Mouse (Mus musculus) cerebellum, postnatal 25 days (tissue): Measurements from ENCODE around the gene Galnt7.

Experiments used
- DNase-seq, 2 experiments: peaks; one replicate each; pipeline ENCODE4 v3.0.0; 2021; ENCODE audit warnings: mixed read lengths in 2 of 2

The Galnt7 gene

DNA sequence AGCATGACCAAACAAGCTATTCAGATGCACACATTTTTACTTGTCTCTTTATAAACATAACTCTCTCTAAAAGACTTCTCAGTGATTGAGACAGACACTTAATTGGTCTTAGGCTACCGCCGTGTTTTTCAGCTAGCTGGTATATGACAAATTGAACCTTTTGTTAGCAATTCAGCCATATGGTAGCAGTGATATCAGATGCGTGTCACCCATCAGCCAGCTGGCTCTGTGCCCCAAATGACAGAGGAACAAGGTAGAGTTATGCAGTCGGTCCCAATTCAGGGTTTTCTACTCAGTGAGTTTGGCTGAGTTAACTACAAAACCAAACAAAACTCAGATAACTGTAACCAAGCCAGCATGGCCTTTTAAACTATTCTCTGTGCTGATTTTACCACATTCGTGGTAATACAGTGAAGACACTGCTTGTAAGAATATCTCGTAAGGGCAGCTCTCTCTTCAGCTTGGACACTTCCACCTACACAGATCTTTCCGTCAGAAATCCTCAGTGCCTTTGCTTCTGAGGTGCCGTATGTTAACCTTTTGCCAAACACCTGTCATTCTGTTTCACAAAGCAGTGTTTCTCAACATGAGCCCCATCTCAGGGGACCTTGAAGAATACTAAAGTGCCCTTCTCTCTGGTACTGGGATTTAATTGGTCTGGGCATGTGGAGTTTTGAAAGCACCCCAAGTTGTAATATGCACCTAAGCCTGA lies 68.3 kb downstream of the Galnt7 start:
- peak; percentile 91 to 95 for DNase-seq

DNA sequence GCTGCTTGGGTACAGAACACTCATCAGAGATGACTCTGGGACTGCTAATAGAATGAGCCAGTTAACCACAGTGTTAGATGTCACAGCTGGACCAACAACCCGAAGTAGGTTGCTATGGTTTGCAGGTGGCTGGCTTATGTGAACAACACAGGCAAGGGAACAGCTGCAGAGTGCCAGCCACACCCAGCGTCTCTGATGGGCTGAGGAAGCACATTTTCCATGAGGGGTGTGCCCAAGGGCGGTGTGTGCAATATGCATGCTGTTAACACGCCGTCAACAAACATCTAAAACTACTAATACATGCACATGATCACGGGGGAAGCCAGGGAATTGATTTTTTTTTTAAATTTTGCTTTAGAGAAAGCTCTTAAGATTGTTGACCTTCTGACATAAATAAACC lies 73.0 kb downstream of the Galnt7 start:
- DNase-seq, result no peak

DNA sequence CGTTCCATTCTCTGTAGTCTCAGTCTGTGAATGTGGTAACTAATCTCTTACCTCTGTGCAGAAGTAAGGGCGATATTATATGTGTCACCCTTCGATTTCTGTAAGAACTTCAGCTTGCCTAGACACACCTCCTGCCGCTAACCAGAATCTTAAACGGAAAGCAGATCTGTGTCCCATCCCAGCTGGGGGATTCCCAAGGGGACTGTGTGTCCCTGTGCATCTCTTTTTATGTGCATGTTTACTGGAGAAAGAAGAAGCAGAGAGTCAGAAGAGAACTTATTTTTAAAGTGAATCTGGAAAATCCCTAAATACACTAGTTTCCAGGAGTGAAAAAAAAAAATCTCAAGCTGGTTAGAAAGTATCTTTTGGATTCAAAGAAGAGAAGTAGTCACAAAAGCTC lies 75.5 kb downstream of the Galnt7 start:
- no peak for DNase-seq

DNA sequence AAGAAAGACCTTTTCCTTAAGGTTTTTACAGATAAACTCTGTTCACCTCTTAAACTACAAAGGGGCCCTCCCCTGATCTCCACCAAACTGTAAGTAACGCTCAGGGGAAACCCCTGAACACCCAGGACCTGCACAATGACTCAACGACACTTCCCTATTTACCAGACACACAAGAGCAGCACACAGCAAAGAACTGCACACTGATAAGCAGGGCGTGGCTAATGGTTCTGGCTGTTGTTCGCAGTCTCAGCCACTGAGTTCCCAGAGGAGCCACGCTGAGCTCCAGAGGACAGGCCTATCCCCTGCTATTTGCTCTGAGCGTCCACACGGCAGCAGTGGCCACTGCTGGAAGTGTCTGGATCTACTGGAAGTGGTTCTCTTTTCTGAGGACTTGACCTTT lies 76.6 kb downstream of the Galnt7 start:
- DNase-seq, result peak; percentile 58 to 64

DNA sequence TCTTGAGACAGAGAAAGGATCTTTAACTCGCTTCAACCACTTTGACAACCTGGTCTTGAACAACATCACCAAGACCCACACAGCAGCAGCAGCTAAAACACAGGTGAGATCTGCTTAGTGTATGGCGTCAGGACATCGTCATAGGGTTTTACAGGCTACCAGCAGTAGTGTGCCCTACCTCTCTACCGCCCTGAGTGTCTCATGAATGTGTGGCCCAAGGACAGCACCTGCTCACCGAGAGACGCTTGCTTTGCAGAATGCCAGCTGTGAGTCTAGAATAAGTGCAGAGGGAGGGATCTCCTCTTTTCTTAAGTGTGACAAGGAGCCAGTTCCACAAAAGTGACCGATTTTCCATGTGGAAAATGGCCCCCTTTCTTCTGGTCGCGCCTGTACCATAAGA lies 77.5 kb downstream of the Galnt7 start:
- no peak for DNase-seq

DNA sequence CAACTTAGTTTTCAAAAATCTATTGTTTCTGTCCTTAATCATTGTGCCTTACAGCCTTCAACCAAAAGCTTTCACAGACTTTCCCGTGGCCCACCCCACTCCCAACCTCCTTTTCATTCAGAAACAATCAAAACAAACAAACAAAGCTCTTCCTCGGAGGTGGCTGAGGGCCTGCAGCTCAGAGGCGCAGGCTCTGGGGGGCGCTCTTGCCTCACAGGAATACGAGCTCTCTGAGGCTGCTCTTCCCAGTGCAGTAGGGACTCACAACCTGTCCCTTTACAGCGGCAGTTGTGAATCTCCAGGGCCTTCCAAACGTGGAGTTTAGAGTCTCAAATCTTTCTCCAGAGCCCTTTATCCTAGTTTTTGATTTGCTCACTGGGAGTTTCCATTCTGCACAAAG lies 78.4 kb downstream of the Galnt7 start:
- peak; percentile 90 to 93 for DNase-seq

DNA sequence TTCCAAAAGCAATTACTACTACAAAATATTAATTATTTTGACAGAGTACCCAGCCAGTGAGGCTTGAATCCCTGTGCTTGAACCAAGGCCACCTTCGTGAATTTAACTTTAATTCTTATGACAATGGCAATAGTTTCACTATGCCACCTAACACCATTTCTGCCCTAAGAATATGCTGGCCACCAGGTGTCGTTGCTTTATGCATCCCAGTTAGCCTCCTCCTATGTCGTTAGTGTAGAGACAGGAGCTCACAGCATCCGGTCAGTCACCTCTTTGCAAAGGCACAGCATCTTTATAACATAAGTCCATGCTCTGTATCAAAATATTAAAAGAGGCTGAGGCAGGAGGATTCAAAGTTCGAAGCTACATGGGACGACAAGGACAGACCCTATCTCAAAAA lies 79.0 kb downstream of the Galnt7 start:
- DNase-seq, result peak in 1 of 2 experiments; percentile 49

DNA sequence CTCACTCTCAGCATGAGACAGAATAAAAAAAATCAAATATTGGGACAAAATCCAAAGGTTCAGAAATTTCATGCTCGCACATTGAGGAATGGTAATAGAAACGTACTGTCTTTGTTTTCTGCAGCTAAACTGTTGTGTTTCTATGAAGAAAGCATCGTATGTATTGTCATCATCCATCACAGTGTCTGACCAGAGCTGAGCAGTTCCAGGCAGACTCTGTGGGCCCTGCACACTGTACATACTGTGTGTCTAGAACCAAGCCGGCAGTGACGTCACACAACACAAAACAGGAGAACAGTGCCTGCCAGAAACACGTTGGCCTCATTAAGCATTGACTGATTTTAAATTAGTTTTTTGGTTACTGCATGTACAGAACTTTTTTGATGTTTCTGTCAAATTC lies 82.9 kb downstream of the Galnt7 start:
- peak in 1 of 2 experiments; percentile 51 for DNase-seq

DNA sequence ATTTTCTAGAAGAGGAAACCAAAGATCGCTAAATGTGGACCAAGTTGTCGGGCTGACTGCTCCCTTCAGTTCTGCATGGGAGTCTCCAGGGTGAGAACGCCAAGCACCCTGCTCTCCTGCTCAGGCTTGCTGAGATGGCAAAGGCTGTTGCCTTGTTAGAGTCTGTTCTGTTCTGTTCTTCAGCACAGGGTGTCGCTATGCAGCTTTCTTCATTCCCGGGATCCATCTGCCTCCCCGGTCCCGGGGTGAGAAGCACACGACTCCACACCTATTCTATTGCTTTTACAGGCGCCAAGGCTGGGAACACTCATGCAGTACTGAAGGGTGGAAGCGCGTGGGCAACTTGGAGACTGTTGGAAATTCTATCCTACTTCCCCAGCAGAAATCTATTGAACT lies 83.4 kb downstream of the Galnt7 start:
- DNase-seq, result peak; percentile 71 to 76

DNA sequence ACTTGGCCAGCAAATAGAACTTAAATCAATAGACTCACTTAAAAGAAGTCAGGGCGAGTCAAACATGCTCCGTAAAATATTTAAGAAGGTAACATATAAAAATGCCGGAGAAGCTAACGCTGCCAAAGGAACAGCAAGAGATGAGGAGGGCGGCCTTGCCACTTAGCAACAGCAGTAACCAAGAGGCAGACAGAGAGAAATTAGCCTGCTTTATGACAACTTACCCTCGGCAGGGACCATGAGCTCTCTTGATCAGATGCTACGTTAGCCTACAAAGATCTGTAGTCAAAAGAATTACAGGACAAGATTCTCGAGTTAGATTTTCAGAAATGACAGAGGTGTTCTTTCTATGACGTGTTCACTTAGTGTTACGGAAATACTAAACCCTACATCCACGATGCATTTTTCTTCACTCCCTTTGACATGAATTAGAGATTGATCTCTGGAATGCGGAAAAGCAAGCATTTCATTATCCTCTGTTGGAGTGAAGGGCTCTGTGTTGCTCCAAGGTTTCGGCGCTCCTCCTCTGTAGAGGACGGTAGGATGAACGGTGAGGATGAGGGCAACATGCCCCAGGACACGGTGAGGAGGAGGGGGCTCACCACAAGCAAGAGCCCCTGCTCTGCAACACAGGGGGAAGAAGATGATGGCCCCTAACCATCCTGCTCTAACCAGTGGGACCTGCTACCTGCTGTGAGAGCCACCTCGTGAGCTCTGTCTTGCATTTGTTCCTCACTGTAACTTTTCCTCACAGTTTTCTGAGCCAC lies 84.0 kb downstream of the Galnt7 start:
- DNase-seq, result no peak

DNA sequence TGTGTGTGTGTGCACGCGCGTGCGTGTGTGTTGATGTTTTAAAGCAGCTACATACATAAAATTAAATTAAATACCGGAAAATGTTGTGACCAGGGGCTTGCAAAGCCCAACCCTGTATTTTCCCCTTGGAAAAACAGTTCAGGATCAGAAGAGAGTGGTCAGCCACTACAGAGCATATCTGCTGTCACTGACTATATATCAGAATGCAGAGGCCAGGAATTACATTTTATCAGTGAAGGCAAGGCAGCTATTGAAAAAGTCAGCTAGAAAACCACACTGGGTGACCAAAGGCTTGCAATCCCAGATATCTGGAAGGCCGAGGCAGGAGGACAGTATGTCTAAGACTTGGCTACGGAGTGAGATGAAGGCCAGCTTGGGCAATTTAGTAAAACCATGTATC lies 84.8 kb downstream of the Galnt7 start:
- DNase-seq, result no peak

DNA sequence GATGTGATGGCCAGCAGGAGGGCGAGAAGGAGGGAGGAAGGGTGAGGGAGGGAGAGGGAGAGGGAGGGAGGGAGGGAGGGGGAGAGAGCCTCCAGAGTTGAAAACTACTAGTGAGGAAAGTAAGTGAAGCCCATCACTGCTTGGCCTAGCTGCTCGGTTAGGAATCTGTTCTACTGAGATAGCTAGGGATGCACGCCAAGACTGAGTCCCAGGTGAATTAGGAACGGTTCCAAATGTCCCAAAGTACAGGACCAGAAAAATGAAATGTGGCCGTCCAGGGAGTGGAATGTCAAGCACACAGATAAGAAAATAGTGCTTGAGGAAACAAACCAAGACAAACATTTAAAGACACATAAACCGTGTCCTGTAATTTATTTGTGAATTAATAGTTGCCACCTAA lies 87.8 kb downstream of the Galnt7 start:
- peak; percentile 62 to 69 for DNase-seq

DNA sequence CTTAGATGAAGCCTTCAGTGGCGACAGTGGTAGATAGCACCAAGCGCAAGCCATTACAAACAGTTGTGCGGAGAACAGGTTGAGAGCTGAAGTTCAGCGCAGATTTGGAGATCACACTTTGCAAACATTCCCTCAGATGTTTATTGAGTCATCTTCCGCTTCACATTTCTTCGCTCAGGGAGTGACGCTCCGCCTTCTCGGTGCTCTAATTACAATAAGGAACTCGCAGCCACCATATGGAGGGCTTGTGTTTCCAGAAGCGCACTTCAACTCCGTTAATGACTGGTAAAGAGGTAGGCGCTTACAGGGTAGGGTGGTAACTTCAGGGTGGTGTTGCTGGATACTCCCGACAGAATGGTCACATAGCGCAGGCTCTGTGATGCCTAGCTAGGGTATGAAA lies 89.1 kb downstream of the Galnt7 start:
- DNase-seq, result no peak

DNA sequence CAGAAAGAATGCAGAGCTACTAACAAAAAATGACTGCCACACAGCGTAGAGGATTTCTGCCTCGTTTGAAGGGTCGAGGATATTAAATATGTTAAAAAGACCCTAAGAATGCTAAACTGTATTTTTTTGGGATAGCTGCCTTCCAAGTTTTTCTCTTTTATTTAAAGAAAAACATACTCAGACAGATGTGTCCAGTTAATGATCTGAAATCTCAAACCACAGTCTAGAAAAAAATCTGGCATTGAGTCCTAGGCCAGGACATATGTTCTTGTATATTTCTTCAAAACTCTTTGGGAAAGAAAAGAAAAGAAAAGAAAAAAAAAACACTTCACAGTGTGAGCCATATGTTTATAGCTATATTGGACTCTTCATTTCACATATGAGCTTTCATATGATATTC lies 90.1 kb downstream of the Galnt7 start:
- no peak for DNase-seq

DNA sequence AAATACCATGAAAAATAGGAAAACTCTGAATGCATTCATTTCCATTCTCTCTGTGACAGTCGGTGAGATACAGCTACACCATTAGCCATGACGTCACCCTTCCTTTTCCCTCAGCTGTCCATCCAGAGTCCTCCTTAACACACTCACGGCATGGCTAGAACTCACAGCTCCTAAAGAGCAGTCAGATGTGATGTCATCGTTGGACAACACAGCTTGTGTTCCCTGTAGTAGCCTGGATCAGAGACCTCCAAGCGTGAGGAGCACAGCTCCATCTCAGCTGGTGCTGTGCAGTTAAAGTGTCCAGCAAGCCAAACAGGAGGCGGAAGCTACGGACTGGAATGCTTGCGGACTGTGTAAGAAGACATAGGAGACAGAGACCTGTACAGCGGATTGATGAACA lies 91.9 kb downstream of the Galnt7 start:
- no peak for DNase-seq

DNA sequence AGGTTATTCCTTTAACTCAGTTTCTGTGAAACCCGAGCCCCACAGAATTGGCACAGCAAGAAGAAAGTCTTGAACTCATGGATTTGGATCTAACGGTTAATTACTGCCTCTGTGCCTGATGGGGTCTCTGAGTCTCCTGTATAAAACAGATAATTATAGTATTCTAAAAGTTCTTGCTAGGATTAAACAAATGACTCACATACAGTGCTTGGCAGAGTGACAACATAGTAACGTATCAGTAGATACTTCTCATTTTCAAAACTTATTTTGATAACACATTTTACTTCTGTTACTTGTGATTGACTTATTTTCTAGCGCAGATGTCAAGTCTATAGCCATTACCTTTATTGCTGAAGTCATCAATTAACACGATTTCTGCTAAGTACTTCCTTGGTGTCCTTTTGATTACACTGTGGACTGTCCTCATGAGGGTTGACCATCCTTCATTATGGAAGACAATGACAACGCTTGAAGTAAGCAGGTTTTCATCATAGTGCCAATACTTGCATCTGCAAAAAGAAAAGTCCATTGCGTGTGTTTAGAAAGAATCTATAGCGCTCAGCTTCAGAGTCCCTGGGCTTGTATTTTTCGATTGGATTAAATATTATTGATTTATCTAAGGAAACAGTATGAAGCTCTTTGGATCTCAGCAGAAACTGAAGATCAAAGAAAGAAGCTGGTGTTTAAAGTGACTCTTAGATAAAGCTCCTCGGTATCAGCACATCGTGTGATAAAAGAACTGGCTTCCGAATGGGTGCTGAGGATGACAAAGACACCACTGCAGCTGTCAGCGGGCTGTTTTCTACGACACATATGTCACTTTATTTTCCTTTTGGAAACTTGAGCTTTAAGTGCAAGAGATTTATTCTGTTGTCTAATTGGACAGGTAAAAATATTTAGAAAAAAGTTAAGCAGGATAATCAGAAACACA lies 100.5 kb downstream of the Galnt7 start:
- no peak for DNase-seq

DNA sequence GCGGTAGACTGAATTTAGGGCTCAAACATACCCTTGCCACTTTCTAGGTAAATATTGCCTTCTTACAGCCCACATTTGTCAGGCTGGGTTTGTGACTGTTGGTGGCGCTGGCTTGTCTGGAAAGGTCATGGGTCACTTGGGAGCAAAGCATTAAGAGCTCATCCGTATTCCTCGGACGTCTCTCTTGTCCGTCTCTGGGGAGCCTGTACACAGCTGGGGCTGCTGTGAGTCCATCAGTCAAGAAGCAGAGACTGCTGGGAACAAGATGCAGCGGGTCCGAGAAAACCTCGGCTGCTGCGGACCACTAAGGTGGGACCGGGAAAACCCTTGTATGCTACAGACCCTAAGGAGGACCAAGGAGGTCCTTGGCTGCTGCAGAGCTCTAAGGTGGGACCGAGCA lies 105.3 kb downstream of the Galnt7 start:
- DNase-seq, result no peak

DNA sequence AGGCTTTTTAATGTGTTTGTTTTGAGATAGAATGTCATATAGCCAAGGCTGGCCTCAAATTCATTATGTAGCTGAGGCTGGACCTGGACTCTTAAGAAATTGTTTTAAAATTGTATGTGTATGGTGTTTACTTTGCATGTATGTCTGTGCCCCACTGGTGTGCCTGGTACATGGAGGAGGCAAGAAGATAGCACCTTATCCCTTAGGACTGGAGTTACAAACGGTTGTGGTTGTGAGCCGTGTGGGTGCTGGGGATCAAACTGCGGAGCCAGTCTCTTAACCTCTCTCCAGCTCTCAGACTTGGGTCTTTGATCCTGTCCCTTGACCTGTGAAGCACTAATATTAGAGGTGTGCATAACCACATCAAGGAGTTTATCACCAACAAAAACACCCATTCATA lies 106.0 kb downstream of the Galnt7 start:
- peak in 1 of 2 experiments; percentile 44 for DNase-seq

DNA sequence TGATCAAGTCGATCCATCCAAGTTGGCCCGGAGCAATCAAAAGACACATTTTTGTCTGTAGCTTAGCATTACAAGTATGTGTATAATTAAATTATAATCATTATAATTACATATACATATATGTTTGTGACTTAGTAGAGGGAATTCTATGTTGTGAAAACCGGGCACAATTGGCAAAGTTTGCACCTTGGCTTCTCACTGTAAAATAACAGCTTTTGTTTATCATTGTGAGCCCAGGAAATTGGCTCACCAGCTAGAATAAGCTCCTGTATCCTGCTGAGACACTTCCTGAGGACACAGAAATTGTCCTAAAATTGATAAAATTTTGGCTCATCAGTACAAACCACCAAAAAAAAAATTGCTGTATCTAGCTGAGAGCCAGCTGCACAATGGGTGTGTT lies 106.4 kb downstream of the Galnt7 start:
- peak; percentile 66 to 70 for DNase-seq

DNA sequence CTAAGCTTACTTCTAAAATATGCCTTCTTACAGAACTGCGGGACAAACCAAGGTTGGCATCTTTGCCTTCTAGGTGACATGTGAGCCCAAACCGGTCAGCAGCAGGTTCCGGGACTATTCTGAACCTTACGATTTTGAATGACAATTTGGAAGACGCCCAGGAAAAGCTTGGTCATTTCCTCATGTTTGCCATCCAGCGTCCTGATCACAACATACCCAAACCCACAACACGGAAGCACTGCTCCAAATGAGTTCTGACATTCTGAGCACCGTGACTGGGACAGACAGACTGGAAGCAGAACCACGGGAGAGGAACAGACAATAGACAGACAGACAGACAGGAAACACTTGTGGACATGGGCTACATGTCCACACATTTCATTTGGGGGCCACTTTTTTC lies 111.4 kb downstream of the Galnt7 start:
- peak in 1 of 2 experiments; percentile 16 for DNase-seq

DNA sequence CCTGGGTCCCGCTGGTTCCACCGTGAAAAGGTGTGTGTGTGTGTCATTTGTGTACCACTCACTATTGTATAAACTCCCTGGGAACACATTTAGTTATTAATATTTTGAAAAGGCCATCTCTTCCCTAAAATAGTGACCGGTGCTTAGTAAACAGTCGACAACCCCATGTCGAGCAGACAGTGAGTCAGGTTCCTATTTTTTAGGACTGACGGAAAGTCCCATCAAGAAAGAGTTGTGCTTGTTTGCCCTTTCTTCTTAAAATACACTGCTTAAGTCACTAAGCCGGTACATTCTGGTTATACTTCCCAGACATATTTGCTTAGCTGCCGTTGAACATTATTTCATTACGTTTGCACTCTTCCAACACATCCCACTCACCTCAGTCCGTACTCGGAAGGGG lies 111.9 kb downstream of the Galnt7 start:
- peak in 1 of 2 experiments; percentile 5 for DNase-seq

DNA sequence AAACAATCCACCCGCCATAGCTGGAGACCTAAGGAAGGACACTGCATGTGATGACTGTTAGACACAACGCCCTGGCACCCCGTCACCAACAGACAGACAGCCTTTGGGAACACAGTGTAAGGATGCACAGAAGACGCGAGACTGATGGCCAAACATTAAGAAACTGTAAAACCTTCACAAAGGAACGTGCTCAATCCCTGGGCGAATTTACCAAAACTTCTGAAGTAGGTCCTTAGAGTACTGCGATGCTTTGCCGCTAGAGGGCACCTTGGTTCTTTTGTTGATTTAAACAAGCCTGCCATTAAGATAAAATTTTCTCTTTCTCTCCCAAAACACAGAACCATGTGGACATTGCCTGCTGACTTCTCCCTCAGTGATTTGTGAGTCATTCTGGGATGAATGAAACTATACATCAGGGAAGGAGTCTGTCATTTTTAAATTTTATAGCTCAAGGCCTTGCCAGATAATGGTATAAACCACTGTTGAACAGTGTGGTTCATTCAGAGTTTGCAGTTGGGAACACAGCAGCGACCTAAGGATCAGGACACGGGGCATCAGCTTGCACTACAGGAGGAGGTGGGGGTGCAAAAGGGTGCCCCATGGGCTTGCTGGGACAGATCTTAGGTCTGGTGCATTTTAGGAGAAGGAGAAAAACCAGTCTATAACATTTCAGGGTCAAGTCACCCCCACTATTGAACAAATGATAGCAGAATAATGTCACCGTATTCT lies 112.6 kb downstream of the Galnt7 start:
- peak; percentile 79 to 90 for DNase-seq

DNA sequence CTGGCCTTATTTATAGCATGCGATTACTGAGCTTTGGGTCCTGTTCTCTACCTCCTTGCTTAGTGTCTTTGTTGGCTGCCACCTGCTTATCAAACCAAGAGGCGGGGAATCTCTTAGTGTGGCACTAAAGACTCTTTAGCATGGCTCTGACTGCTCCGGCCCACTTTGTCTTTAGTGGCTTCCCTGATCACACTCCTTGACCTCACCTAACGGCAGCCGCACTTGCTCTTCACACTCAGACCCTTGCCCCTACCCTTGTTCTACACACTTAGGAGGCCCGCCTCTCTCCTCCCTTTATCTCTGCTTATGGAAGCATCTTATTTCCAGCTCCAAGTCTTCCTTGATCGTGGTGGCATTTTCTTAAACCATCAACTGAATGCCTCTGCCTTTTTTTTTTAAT lies 114.2 kb downstream of the Galnt7 start:
- DNase-seq, result peak in 1 of 2 experiments; percentile 7
